Mouse (Mus musculus) adrenal gland, postnatal 10 days (tissue): ENCODE measurements around the gene Fat3. TPM values are rescaled to one million over a fixed set of nuclear protein-coding genes. Genes with fewer than 3 reads are reported as not detected.

Source experiments
- DNase-seq: peaks from one replicate; pipeline ENCODE4 v3.0.0; 2021; ENCODE audit warnings: mixed read lengths
- total RNA-seq, 2 experiments: library from RNA; stranded (reverse); gene quantifications; 2 replicates each; pipeline ENCODE4 v1.2.3; 2021

Gene Fat3
- total RNA-seq, 2 experiments from 2014 or later = 2.6 TPM

DNA sequence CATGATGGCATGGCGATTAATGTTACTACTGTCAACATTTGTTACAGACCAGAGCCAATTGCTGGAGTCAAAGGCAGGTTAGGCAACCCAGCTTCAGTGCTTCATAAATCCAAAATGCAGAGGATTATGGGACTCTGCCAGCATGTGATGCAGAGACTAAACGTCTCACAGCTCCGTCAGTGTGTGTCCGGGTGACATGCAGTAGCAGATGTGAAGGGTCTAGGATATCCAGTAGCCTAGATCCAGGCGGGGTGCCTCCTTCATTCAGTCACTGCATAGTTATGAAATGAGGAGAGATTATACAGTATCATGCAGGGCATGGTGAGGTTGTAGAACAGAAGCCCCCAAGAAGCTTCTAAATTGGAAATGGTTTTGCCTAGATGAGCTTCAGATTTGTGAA, 379.3 kb downstream of the Fat3 start:
- no peak for DNase-seq

DNA sequence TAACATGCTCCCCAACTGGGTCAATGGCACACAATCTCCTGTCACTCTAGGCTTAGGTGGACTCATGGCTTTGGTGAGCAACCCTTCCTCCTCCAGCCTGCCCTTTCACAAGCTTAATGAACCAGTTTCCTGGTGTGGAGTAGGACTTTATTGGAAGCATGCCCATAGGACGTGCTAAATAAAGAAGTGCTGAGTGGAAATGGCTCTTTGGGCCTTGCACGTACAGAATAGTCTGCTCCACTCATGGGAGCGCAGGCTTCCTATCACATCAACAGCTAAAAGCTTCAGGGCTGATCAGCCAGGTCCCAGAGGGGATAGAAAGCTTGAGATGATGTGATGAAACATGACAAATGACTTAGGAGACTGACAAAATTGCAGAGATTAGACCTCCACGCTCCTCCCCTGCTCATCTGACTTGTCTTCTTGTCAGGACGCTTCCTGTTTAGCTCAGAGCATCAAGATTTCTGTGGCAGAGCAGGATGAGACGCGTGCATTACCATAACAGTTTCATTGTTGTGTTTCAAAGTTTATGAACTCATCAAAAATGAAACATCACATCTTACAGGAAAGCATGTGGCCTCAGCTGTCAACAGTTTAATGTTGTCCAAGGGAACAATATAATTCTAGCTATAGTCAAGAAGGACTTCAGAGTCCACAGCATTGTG, 386.1 kb downstream of the Fat3 start:
- DNase-seq = peak; percentile 9

DNA sequence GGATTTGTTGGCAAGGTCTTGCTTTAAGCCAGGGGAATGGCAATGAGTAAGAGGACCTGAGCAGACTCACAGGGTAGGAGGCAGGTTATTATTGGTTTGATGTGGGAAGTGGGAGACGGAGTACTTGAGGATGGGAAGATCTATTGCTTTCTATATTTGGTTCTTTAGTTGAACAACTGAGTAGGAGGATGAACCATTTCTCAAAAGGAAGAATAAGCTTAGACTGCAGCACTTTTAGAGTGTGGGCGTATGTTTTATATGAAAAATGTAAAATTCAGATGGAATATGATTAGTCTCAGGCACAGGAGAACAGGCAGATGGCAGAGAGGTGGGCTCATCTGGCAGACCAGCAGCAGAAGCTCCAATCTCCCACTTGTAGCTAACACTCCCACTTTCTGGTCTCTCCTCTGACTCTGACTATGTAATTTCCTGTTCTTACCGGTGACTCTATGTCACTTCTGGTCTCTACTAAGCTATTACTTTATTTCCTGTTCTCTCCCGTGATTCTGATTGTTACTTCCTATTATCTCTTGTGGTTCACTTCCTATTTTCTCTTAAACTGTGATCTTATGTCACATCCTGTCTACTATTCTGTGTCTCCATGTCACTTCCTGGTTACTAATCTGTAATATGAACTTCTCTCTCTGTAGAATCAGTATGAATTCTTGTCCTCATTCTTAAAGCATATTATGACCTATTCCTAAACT, 387.0 kb downstream of the Fat3 start:
- DNase-seq = no peak

DNA sequence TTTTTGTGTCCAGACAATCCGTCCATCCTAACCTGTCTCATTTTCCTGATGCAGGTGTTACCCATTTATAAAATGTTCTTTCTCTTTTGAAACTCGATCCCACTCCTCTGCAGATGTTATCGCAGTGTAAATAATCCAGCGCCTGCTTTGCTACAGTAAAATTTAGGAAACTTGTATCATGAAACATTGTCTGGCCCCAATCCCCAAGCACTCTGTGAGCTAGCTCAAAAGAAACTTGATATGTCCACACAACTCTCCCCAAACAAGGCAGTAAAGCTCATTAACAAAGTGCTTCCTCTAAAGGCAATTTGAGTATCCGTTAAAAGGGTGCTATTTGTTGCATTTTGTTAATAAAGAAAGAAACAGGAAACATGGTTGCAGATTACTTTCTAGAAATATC, 393.2 kb downstream of the Fat3 start:
- DNase-seq = no peak

DNA sequence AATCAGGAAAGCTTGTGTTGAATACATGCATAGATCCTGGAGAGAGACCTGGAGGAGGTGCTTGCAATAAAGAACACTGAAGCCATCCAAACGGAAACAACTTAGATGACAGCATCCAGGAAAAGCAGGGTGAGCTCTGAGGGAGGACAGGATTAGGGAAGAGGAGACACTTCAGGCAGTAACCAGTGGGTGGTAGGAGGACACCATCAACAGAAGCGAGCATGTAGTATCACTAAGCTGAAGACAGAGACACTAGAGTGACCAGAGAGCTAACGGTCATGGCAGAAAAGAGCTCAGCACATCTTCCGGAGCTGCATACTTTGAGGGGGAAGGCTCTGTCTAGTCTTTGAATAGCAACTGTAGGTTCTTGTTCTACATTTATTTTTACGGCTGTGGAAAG, 393.7 kb downstream of the Fat3 start:
- DNase-seq = no peak

DNA sequence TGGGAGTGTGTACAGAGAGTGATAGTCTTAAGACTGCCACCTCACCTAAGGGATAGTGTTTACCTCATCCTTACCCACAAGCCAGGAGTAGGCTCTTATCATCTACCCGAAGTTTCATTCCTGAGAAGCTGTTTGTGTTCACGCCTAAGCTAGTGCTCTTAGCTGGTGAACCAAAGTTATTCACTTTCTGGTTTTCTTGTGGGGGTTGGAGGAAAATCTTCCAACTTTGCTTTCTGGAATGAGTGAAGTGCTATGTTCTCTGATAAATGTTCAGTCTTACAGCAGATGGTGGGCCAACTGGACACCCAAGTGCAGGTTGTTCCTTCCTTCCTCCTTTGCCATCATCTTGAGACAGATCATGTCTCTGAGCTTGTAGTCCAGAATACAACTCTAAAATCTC, 402.5 kb downstream of the Fat3 start:
- DNase-seq = no peak

DNA sequence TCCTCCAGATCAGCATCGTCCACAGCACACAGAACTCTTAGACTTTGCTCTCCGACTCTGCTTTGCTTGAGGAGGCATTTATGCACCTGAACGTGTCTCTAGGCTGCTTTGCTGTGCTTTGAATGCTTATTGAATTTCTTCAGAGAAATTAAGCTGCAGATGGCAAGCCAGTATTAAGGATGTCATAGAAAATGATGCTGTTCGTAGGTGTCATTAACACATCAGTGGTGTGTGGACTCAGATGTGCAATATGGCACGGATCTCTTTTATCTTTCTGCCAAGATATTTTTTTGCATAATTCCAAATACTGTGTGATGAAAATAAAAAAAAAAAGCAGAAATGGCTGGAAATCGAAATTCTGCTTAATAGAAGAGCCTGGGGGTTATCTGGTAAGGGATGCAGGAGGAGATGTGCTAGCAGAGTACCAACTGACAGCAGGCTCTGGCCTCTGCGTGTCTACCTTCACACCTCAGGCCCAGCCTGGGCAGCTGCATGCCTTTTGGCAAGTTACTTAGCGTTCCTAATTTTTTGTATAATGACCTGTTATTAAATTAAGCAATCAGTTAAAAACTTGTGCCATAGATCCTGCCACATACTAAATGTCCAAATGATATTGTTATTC, 407.9 kb downstream of the Fat3 start:
- DNase-seq = no peak

DNA sequence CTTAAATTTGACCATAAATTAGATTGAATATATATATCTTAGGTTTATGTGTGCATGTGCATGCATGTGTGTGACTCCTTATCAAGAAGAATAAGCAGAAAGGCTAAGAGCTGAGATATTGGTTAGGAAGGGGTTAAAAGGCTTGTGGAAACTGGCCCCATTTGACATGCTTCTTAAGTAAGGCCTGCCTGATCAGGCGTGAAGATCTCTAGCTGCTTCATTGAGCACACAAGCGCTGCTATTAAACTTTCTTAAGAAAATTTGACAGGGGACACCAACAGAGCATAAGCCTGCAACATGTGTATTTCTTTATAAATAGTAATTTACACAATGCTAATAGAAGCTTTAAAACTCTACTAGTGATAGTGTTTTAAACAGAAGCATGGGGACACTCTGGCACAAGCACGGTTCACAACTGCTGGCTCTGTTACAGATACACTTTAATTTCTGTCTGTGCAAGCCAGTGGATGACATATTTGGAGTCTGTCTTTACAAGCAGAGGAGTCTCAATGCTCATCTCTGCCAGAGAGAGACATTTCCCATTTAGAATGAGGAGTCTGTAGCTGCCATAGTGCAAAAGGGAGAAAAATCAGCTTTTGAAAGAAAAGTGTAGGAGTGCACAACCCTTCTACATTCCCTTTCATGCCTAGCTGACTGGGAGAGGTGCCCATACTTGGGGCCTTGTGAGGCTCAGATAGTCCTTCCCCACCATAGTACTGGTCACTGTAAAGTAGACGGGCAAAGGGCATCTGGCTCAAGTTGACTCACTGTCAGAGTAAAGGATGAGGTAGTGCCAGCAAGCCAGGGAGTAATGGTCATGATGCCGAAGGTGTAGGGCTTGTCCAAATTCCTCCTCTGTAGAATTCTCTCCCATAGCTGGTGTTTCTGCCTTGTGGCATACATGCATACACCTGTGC, 408.8 kb downstream of the Fat3 start:
- no peak for DNase-seq

DNA sequence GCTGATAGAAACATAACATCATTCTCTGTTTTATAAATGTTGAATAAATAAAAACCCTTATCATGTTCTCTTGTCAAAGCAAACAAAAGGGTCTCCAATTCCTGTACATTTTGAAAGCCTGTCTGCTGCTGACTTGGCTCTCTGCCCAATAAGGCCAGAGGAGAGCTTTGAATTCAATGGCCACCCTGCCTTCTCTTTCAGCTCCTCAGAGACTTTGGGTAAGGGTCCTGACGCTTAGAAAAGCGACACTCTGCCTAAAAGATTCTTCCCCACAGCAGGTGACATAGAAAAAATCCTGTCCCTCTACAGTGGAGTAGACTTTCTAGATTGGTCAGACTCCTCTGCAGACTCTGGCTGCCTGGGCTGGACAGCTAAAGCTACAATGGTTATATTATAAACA, 421.8 kb downstream of the Fat3 start:
- DNase-seq = no peak

DNA sequence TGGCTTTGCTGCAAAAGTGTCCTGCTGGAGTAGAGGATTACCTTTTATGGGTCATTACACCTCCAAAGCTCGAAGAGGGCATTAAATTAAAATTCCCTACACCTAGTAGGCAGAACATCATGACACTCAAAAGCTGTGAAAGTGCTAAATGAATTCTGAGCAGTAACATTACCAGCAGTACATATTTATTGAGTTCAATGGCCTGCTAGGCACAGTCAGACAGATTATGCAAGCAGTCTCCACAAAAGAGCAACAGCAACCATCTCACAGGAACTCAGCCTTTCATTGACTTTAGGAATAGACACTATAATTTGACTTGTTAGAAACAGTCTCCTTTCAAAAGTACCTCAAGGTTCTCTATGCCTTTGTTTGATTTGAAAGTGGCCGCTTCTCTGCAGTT, 426.4 kb downstream of the Fat3 start:
- DNase-seq = no peak

DNA sequence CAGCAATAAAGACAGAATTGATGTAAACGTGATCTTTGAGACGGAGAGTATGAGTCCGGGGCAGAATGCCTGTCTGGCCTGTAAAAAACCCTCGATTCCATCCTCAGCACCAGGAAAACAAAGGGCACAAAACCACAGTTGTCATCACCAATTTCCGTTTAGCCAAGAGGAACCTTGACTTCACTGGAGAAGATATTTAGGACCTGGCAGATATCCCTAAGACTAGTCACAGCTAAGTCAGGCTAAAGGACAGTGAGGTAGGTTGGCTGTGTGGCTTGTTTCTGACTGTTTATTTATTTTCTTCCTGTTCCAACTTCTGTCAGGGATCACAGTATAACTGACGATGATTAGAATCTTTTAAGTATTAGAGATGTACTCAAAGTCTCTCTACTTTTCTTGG, 427.0 kb downstream of the Fat3 start:
- peak; percentile 12 for DNase-seq

DNA sequence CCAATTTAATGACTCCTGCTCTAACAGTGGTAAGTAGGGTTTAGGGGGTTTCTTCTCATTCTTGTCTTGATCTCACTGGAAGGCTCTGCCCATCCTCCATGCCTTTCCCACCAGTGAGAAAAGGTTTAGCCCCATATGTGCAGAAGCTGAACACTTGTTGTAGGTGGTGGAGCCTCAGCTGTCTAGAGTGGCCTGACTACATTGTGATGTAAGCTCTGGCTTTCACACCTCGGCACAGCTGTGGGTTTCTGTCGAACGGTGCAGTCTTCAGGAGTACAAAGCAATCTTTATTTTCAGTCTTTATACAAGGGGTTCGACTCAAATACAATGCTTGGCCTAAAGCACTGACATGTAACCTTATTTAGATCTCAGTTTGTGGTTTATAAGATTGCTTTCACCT, 437.6 kb downstream of the Fat3 start:
- DNase-seq = no peak

DNA sequence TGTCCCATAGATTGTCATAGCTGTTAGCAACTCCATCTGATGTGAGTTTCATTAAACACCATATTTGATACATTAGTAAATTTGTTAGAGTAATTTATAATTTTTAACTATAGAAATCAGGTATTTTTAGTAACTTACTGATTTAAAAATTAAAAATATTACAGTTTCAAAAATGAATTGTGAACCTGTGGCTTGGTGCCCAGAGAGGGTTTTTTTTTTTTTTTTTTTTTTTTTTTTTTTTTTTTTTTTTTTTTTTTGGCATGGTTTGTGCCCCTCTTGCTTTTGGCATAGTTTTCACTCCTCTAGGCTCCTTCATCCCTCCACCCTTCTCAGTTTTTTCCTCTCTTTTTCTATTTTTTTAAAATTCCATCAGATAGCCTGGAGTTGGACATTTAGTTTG, 438.6 kb downstream of the Fat3 start:
- no peak for DNase-seq

DNA sequence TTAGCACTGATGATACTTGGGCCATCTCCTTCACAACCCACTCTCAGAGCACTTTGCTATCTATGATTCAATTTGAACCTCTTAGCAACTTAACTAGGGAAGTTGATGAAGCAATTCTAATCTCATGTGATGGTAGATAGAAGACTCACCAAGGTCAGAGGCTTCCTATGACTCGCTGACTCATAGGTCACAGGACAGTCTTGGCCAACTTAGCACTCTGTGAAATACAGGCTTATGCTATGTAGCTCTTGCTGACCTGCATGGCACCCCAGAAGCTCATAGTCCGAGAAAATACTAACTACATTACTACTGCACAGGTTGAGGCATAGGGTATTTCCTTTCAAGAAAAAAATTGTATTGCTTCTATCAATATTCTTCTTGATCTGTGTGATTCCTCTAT, 454.4 kb downstream of the Fat3 start:
- peak; percentile 29 for DNase-seq

DNA sequence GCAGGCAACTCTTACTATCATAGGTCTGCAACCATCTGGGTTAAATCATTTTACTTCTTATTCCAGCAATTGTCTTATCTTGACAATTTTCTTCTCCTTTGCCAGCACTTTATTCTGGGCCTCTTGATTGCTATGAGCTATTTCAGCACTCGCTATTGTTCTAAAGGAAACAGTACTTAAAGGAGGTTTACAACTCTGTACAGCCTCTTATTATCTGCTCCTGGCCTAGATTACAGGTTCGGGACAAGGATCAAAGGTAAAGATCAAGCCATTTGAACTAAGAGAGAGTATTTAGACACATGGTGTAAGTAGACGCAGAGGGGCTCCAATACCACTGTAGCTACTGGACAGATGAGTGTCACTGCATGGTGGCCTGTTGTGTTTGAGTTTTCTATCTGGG, 463.7 kb downstream of the Fat3 start:
- DNase-seq = no peak

DNA sequence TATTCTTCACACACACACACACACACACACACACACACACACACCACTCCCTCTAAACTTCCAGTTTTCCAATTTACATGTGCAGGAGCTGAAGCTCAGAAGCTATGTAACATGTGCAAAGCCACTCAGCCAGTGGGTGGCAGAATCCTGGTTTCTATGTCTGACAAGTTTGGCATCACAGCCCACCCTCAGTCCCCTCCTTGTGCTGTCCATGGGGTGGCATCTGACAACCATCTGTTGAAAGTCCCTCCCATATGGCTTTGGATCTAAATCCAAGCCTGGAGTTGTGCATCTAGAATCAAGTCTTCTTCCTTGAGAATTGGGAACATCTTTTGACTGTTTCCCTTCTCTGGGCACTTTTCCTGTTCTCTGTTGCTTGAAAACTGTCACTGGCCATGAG, 464.7 kb downstream of the Fat3 start:
- no peak for DNase-seq

DNA sequence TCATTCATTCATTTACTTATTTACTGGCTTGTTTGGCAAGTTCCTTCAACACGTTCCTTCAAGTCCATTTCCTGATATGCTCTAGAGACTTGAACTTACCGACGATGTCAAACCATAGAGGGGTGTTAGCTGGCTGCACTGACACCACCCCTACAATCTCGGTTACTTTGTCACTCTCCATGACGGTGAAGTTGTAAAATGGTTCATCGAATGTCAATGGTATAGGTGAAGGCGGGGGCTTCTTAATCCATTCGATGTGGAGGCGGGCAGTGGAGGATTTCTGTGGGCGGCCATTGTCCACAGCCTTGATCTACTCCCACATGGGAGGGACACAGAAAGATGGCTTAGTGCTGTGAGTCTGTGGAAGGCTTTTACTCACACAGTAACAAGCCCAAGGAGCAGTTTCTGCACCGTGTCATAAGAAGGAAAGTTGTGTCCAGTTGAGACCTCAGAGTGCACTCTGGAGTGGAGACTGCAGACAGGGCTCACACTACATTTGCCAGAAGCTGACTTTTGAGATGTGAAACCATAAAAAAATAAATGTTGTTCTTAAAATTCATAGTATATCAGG, 471.3 kb downstream of the Fat3 start:
- DNase-seq = no peak

DNA sequence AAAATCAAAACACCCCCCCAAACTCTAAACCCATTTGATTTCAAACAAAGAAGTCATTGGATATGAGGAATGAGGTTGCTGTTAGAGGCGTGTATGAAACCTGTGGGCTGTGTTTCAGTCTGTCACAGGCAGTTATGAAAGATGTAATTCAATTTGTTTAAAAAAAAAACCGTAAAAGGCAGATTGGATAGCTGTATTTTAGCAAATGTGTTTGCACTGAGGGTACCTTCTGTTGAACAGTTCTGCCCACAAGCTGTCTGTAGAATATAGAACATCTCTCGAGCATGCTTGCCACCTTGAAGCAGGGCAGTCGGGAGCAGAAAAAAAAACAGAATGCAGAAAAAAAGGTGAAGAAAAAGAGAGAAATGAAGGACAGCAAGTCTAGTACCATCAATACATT, 472.0 kb downstream of the Fat3 start:
- DNase-seq = no peak

DNA sequence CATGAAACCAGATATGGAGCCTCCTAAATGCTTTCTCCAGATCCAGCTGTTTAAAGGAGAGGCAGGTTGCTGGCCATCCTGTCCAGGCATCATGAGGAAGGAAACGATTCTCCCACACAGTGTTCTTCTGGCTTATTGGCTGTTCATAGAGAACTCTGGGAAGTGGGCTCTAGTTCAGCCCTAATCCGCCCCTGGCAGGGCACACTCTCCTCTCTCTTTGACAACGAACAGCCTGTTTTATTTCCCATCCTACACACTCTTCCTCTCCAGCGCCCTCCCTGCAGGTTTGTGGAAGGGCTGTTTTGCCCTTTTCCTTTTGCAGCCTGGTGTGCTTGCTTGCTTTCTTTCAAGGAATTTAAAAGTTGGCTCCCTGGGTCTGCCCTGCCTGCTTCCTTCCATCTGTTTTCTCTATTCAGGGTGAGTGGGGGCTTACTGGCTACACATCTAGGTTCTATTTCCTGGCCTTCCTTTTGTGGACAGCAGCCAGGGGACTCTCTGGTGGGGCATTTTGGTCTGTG, 472.6 kb downstream of the Fat3 start:
- DNase-seq = no peak

DNA sequence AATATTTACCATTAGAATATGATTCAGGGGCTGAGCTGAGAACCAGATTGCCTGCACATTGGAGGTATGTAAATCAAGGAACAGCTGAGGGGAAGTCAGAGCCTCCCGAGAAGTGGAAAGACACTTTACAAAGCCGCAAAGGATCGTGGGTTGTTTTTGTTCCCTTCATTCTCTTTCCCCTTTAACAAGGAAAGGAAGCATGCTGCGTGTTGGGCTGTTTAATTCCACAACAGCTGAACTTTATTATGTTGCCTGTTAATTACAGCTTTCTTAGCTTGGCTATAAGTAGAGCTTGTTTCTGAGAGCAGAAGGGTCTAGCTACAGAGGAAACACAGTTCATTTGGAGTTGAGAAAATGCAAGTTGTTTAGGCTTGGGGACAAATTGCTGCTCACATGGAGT, 475.0 kb downstream of the Fat3 start:
- DNase-seq = no peak

DNA sequence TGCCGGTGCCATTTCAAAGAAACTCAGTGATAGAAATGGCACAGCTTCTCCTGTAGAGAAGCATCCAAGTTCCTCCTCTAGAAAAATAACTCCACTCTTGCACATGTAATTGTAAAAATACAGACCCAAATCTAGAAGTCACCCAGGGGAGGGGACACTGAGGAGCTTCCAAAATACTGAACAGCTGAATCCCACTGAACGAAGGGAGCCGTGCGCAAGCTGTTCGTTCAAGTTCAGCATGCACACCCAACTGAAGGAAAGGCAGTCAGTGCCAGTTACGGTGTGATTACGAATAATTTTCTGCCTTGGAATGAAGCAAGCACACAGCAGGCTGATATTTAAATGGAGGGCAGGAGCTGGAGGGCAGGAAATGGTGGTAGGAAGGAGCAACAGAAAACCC, 476.4 kb downstream of the Fat3 start:
- no peak for DNase-seq

DNA sequence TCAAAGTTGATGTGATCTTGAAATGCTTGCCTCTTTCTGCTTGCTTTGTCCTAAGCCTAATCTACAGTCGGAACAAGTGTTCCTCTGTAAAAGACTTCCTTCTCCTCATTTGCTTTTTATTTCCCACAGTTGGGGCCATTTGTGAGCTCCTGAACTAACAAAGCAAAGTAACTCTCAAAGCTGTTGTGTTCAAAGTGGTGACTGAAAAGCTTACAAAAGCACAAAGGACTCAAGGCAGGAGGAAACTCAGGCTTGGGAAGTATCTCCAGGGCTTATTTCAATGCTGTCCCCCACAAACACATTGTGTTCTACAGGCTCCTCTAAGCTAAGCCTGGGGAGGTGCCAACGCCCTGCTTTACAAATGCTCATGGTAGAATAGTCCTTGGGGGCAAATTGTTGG, 487.0 kb downstream of the Fat3 start:
- DNase-seq = peak; percentile 12
